Mouse (Mus musculus) neural tube, embryonic 11.5 days (tissue): ENCODE measurements around the gene Rap2b. TPM values are rescaled to one million over a fixed set of nuclear protein-coding genes. Genes with fewer than 3 reads are reported as not detected.

Experiments used
- ATAC-seq: fragments of 200-750 bp; cut with Nextera tagmentation; 2 replicates; pipeline ENCODE4 v1.8.0; 2017; ENCODE audit warnings: moderate number of reproducible peaks, mild to moderate bottlenecking, moderate TSS enrichment, moderate library complexity; ENCODE audit not compliant: insufficient read depth, low FRiP score, low TSS enrichment
- DNase-seq: peaks from one replicate; pipeline ENCODE4 v3.0.0-alpha.2; 2015; ENCODE audit warnings: low spot score
- H3K27ac ChIP-seq: fragments of 300-500 bp; sonication (generic); 2 replicates; pipeline ENCODE4 v1.5.1; 2014; ENCODE audit warnings: low read depth, mild to moderate bottlenecking, low read length
- H3K27me3 ChIP-seq: fragments of 300-500 bp; sonication (generic); 2 replicates; pipeline ENCODE4 v1.6.1; 2014; ENCODE audit warnings: mild to moderate bottlenecking, low read length, mixed read lengths; ENCODE audit not compliant: control insufficient read depth, insufficient read depth
- H3K36me3 ChIP-seq: fragments of 300-500 bp; sonication (generic); 2 replicates; pipeline ENCODE4 v1.6.1; 2014; ENCODE audit warnings: mild to moderate bottlenecking, low read length, moderate library complexity, mixed read lengths; ENCODE audit not compliant: control insufficient read depth, insufficient read depth
- H3K4me1 ChIP-seq: fragments of 300-500 bp; sonication (generic); 2 replicates; pipeline ENCODE4 v1.6.1; 2014; ENCODE audit warnings: low read length, mixed read lengths; ENCODE audit not compliant: control insufficient read depth, insufficient read depth
- H3K4me2 ChIP-seq: fragments of 300-500 bp; sonication (generic); 2 replicates; pipeline ENCODE4 v1.6.1; 2014; ENCODE audit warnings: low read depth, mild to moderate bottlenecking, moderate library complexity
- H3K4me3 ChIP-seq: fragments of 300-500 bp; sonication (generic); 2 replicates; pipeline ENCODE4 v1.5.1; 2014; ENCODE audit warnings: low read depth, low read length
- H3K9ac ChIP-seq: fragments of 300-500 bp; sonication (generic); 2 replicates; pipeline ENCODE4 v1.6.1; 2014; ENCODE audit warnings: mild to moderate bottlenecking, low read length
- H3K9me3 ChIP-seq: fragments of 300-500 bp; sonication (generic); 2 replicates; pipeline ENCODE4 v1.6.1; 2016; ENCODE audit warnings: low read length; ENCODE audit not compliant: control insufficient read depth
- WGBS: fragments of 180-500 bp; shearing (Covaris S2); extraction: QIAGEN DNeasy Blood & Tissue Kit; methylation state at CpG from one replicate; pipeline ENCODE4 v1.1.7; 2014; 5-methylcytosine and 5-hydroxymethylcytosine counted together
- polyA plus RNA-seq: library from polyadenylated mRNA; unstranded; fragments of >200 nt; fragmentation: Nextera tagmentation; extraction: Ambion mirVana; gene quantifications from 2 replicates; pipeline ENCODE4 v1.2.1, GENCODE M21; 2014

Rap2b gene
- polyA plus RNA-seq = 12.5 and 13.0 TPM in 2 replicates

DNA sequence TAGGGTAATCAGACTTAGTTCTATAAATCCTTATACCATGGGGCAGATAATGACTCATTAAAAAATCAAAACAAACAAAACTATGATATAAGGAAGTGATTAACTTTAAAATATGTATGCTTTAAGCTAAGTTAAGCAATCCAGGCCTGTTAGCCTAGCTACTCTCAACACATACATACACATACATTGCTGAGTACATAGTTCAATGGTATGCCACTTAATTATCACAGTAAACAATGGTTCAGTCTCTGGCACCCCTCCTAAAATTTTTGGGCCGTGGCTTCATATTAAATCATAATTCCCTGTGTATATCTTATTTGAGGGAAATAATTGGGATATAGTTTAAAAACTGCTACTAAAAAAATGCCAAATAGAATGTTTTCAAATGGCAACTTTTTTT lies at the start of gene Rap2b:
Rap2b (plus strand) TSS at position 301 of the 400 bp plus-strand sequence.
- WGBS = 85% methylated on average over 1 of the region's 1 CpGs
- no peak within 1 kb of the TSS for H3K27ac ChIP-seq
- H3K36me3 ChIP-seq = no peaks in the 10 kb centered on the region
- H3K4me1 ChIP-seq = peaks cover 5% of the 10 kb centered on the region; the same call in 1 of the 2 replicates
- H3K4me2 ChIP-seq = no peak within 1 kb of the TSS
- H3K9me3 ChIP-seq = no peaks in the 10 kb centered on the region
- no peak within 1 kb of the TSS for H3K9ac ChIP-seq
- no peak for DNase-seq
- H3K4me3 ChIP-seq = no peak within 1 kb of the TSS
- ATAC-seq = no peak
- H3K27me3 ChIP-seq = no peaks in the 10 kb centered on the region

DNA sequence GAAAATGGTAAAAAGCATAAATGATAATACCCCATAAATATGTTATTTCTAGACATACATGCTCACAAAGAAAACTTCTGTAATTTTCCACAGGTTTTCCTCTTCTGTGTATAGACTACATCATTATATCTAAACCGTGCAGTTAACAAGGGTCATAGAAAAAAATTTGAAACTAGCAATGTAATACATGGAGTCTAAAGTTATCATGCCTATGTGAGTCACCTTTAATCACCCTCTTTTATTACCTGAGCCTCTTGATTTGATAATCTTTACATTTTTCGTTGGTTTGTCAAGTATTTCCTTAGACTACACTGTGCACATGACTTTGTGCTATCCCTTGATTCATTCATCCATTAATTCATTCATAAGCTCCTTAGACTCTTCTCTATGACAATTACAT lies 46.4 kb upstream of the Rap2b start:
- ATAC-seq = no peak
- Histone ChIP-seq H3K36me3 (no peaks in the 10 kb centered on the region), H3K9me3 (no peaks in the 10 kb centered on the region), H3K4me2 (no peak overlapping the region), H3K27me3 (no peaks in the 10 kb centered on the region), H3K4me3 (no peak overlapping the region), H3K27ac (no peak overlapping the region), H3K4me1 (no peaks in the 10 kb centered on the region), H3K9ac (no peak overlapping the region)
- 89% methylated on average over 2 of the region's 2 CpGs for WGBS
- no peak for DNase-seq

GRCm38 (mm10) chr3:61320031-61320430 lies 41.4 kb upstream of the Rap2b start:
- no peak for ATAC-seq

GRCm38 (mm10) chr3:61321632-61322031 lies 39.8 kb upstream of the Rap2b start:
- H3K27me3 ChIP-seq = no peaks in the 10 kb centered on the region
- no peak overlapping the region for H3K9ac ChIP-seq
- H3K9me3 ChIP-seq = no peaks in the 10 kb centered on the region
- H3K4me3 ChIP-seq = no peak overlapping the region
- DNase-seq (no peak), ATAC-seq (no peak)
- no peak overlapping the region for H3K27ac ChIP-seq
- H3K4me2 ChIP-seq = no peak overlapping the region
- 91% methylated on average over 6 of the region's 6 CpGs for WGBS
- H3K36me3 ChIP-seq = no peaks in the 10 kb centered on the region
- H3K4me1 ChIP-seq = no peaks in the 10 kb centered on the region

More at GRCm38 (mm10) chr3:61320031-61320430, 41.4 kb upstream of the Rap2b start:
- Histone ChIP-seq H3K4me2 (no peak overlapping the region), H3K4me1 (no peaks in the 10 kb centered on the region), H3K9me3 (no peaks in the 10 kb centered on the region), H3K9ac (no peak overlapping the region), H3K4me3 (no peak overlapping the region), H3K27me3 (no peaks in the 10 kb centered on the region), H3K36me3 (no peaks in the 10 kb centered on the region), H3K27ac (no peak overlapping the region)
- WGBS = 86% methylated on average over 2 of the region's 2 CpGs
- no peak for DNase-seq

GRCm38 (mm10) chr3:61336205-61336604 lies 25.2 kb upstream of the Rap2b start:
- Histone ChIP-seq H3K4me3 (no peak overlapping the region), H3K36me3 (no peaks in the 10 kb centered on the region), H3K9me3 (no peaks in the 10 kb centered on the region), H3K4me2 (no peak overlapping the region), H3K9ac (no peak overlapping the region), H3K27ac (no peak overlapping the region), H3K27me3 (no peaks in the 10 kb centered on the region), H3K4me1 (no peaks in the 10 kb centered on the region)
- no peak for DNase-seq
- no peak for ATAC-seq
- WGBS = 59% methylated on average over 2 of the region's 2 CpGs

DNA sequence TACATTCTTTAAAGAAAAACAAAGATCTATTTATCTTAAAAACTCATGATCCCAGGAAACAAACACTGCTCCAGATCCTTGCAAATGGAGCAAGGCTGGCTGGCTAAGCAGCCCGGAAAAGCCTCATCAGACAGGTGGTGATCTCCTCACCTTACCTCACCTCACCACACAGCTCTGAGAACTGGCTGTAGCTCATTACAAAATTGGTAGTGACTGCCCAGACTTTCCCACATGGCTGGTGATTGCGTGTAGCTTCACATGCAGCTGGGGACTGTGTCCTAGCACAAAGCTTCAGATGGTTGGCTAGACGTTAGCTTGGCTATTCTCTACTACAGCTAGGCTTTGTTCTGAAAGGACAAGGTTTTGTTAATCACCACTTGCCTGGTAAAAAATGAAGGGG lies 24.2 kb upstream of the Rap2b start:
- 86% methylated on average over 3 of the region's 3 CpGs for WGBS
- no peaks in the 10 kb centered on the region for H3K36me3 ChIP-seq
- H3K9ac ChIP-seq = no peak overlapping the region
- no peaks in the 10 kb centered on the region for H3K9me3 ChIP-seq
- H3K27ac ChIP-seq = no peak overlapping the region
- no peaks in the 10 kb centered on the region for H3K4me1 ChIP-seq
- H3K27me3 ChIP-seq = no peaks in the 10 kb centered on the region
- no peak overlapping the region for H3K4me2 ChIP-seq
- H3K4me3 ChIP-seq = no peak overlapping the region
- no peak for ATAC-seq
- DNase-seq = no peak

DNA sequence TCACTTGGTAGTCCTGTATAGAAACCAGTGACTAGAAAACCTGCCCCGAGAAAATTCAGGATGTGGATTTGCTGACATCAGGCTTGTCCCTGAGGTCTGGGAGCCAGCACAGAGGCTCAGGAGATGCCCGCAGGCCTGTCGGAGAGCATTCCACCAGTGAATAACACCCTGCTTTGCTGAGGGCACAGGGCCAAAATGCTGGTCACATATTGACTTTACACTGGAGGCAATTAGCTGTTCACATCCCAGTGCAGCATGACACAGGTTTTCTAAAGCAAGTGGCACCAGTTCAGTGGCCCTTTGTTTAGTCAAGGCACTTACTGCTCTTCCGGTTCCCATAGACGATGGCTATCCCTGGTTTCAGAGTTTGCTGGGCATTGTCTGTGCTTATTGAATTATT lies 21.1 kb upstream of the Rap2b start:
- H3K27me3 ChIP-seq = no peaks in the 10 kb centered on the region
- H3K4me3 ChIP-seq = no peak overlapping the region
- H3K4me1 ChIP-seq = no peaks in the 10 kb centered on the region
- DNase-seq = no peak
- ATAC-seq = no peak
- no peaks in the 10 kb centered on the region for H3K36me3 ChIP-seq
- no peak overlapping the region for H3K4me2 ChIP-seq
- H3K27ac ChIP-seq = no peak overlapping the region
- no peak overlapping the region for H3K9ac ChIP-seq
- no peaks in the 10 kb centered on the region for H3K9me3 ChIP-seq
- 69% methylated on average over 5 of the region's 5 CpGs for WGBS

DNA sequence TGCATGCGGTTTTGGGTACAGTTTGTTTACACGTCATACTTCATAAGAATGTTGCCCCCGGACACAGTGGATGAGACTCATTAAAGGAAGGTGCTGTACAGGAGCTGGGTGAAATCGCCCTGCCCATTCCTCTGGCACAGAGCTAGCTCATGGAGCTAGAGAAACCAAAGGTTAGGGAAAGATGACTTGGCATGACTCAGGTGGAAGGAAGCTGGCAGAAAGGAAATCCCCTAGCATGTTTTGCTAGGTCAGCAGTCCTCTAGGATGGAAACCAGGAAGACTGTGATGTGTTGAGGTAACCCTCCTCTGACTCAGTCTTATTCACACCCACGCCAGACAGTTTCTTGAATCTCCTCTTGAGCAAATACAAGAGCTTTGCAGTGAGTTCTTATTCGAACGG lies 17.4 kb upstream of the Rap2b start:
- Histone ChIP-seq H3K27ac (no peak overlapping the region), H3K4me3 (no peak overlapping the region), H3K4me1 (no peaks in the 10 kb centered on the region), H3K9ac (no peak overlapping the region), H3K36me3 (no peaks in the 10 kb centered on the region), H3K4me2 (no peak overlapping the region), H3K27me3 (no peaks in the 10 kb centered on the region), H3K9me3 (no peaks in the 10 kb centered on the region)
- WGBS = 89% methylated on average over 7 of the region's 7 CpGs
- DNase-seq (no peak), ATAC-seq (no peak)

GRCm38 (mm10) chr3:61345636-61346035 lies 15.8 kb upstream of the Rap2b start:
- ATAC-seq (no peak), DNase-seq (no peak)
- Histone ChIP-seq H3K4me1 (no peaks in the 10 kb centered on the region), H3K36me3 (no peaks in the 10 kb centered on the region), H3K9ac (no peak overlapping the region), H3K9me3 (no peaks in the 10 kb centered on the region), H3K27me3 (no peaks in the 10 kb centered on the region), H3K27ac (no peak overlapping the region), H3K4me2 (no peak overlapping the region), H3K4me3 (no peak overlapping the region)
- WGBS = 37% methylated on average over 1 of the region's 1 CpGs
